Mouse (Mus musculus): Measurements from ENCODE around the gene Adra2b.

The Adra2b gene

GRCm38 (mm10) chr2:127387521-127387920 is 24.5 kb downstream of the Adra2b start:
- DNase-seq = no peak

- no peak for DNase-seq
Measured at GRCm38 (mm10) chr2:127390352-127390751, 27.3 kb downstream of the Adra2b start.

GRCm38 (mm10) chr2:127390846-127391245 is 27.8 kb downstream of the Adra2b start:
- no peak for DNase-seq

GRCm38 (mm10) chr2:127391323-127391722 is 28.3 kb downstream of the Adra2b start:
- no peak for DNase-seq

- DNase-seq = no peak
Measured at GRCm38 (mm10) chr2:127394606-127395161, 31.7 kb downstream of the Adra2b start.

GRCm38 (mm10) chr2:127398738-127399137 is 35.7 kb downstream of the Adra2b start:
- DNase-seq = no peak

GRCm38 (mm10) chr2:127411126-127411525 is 48.1 kb downstream of the Adra2b start:
- DNase-seq = no peak

- DNase-seq = no peak
Measured at GRCm38 (mm10) chr2:127415806-127416205, 52.8 kb downstream of the Adra2b start.

GRCm38 (mm10) chr2:127416706-127417105 is 53.7 kb downstream of the Adra2b start:
- DNase-seq = no peak
